Mouse (Mus musculus) liver, adult 2 months (tissue): ENCODE measurements around the gene Mmp27. TPM values are rescaled to one million over a fixed set of nuclear protein-coding genes. Genes with fewer than 3 reads are reported as not detected.

Source experiments
- DNase-seq: peaks from one replicate; pipeline ENCODE4 v3.0.0-alpha.2; 2011; ENCODE audit warnings: low read depth, low spot score; ENCODE audit errors: extremely low read depth
- H3K27ac ChIP-seq: fragments of 200-500 bp; replicated peaks from 2 replicates; pipeline ENCODE4 v1.5.1; 2012; ENCODE audit warnings: low read depth, mild to moderate bottlenecking, control low read depth, inconsistent platforms, low read length; ENCODE audit not compliant: insufficient read depth
- H3K27me3 ChIP-seq: fragments of 200-500 bp; 2 replicates; pipeline ENCODE4 v1.6.1; 2012; ENCODE audit warnings: mild to moderate bottlenecking, moderate library complexity, low read length, inconsistent platforms; ENCODE audit not compliant: control insufficient read depth, insufficient read depth
- H3K36me3 ChIP-seq: fragments of 200-500 bp; 2 replicates; pipeline ENCODE4 v1.6.1; 2012; ENCODE audit warnings: low read length, inconsistent platforms; ENCODE audit not compliant: control insufficient read depth, insufficient read depth
- H3K4me1 ChIP-seq: fragments of 200-500 bp; 2 replicates; pipeline ENCODE4 v1.6.1; 2011; ENCODE audit warnings: low read length; ENCODE audit not compliant: control insufficient read depth, insufficient read depth
- H3K4me3 ChIP-seq: fragments of 200-500 bp; 2 replicates; pipeline ENCODE4 v1.5.1; 2011; ENCODE audit warnings: low read depth, mild to moderate bottlenecking, control low read depth, low read length, moderate library complexity; ENCODE audit not compliant: insufficient read depth
- H3K79me2 ChIP-seq: fragments of 200-500 bp; 2 replicates; pipeline ENCODE4 v1.6.1; 2012; ENCODE audit warnings: inconsistent platforms, mild to moderate bottlenecking, low read length, moderate library complexity; ENCODE audit not compliant: control insufficient read depth, insufficient read depth
- H3K9ac ChIP-seq: fragments of 200-500 bp; 2 replicates; pipeline ENCODE4 v1.6.1; 2012; ENCODE audit warnings: low read depth, mild to moderate bottlenecking, control low read depth, inconsistent platforms, low read length
- CTCF ChIP-seq: fragments of 200-500 bp; IDR thresholded peaks from 2 replicates; pipeline ENCODE4 v1.5.1; 2011; ENCODE audit warnings: low read depth, low read length, control low read depth
- POLR2A ChIP-seq: fragments of 200-500 bp; IDR thresholded peaks from 2 replicates; pipeline ENCODE4 v1.6.1; 2011; ENCODE audit warnings: low read length, control low read depth; ENCODE audit not compliant: insufficient read depth; ENCODE audit errors: extremely low read depth
- WGBS: fragments of 180-500 bp; shearing (Covaris S2); methylation state at CpG from one replicate; pipeline ENCODE4 v1.1.7; 2018; 5-methylcytosine and 5-hydroxymethylcytosine counted together
- polyA plus RNA-seq: library from polyadenylated mRNA; depleted of rRNA; stranded (reverse); fragments of >200 nt; gene quantifications from 2 replicates; pipeline ENCODE4 v1.2.3, GENCODE M21; 2012
- total RNA-seq: library from RNA; depleted of rRNA; stranded (reverse); fragments of >200 nt; gene quantifications from 2 replicates; pipeline ENCODE4 v1.2.3, GENCODE M21; 2014

Mmp27 gene
- total and polyA plus RNA-seq, 2 experiments, result 0.07 to 1.1 TPM

GRCm38 (mm10) chr9:7567923-7568322, 3.3 kb upstream of the Mmp27 start:
- Histone ChIP-seq H3K9ac (no peak overlapping the region), H3K79me2 (no peaks in the 10 kb centered on the region), H3K4me1 (no peaks in the 10 kb centered on the region), H3K4me3 (no peak overlapping the region), H3K27ac (no peak overlapping the region), H3K36me3 (no peaks in the 10 kb centered on the region), H3K27me3 (no peaks in the 10 kb centered on the region)
- 66% methylated on average over 2 of the region's 2 CpGs for WGBS
- DNase-seq, result no peak
- TF ChIP-seq POLR2A (no peak), CTCF (no peak)

- no peak overlapping the region for H3K9ac ChIP-seq
- no peak overlapping the region for H3K4me3 ChIP-seq
- TF ChIP-seq POLR2A (no peak), CTCF (no peak)
- H3K36me3 ChIP-seq, result no peaks in the 10 kb centered on the region
- H3K27me3 ChIP-seq, result no peaks in the 10 kb centered on the region
- WGBS, result 84% methylated on average over 1 of the region's 1 CpGs
- H3K79me2 ChIP-seq, result no peaks in the 10 kb centered on the region
- no peaks in the 10 kb centered on the region for H3K4me1 ChIP-seq
- DNase-seq, result no peak
- no peak overlapping the region for H3K27ac ChIP-seq
These were observed 711 bp upstream of the Mmp27 start for GRCm38 (mm10) chr9:7570485-7570884.

GRCm38 (mm10) chr9:7572188-7572587, 992 bp downstream of the Mmp27 start:
- H3K79me2 ChIP-seq, result no peaks in the 10 kb centered on the region
- H3K4me1 ChIP-seq, result no peaks in the 10 kb centered on the region
- DNase-seq, result no peak
- H3K27me3 ChIP-seq, result no peaks in the 10 kb centered on the region
- H3K27ac ChIP-seq, result no peak overlapping the region
- H3K36me3 ChIP-seq, result no peaks in the 10 kb centered on the region
- TF ChIP-seq CTCF (no peak), POLR2A (no peak)
- no peak overlapping the region for H3K4me3 ChIP-seq
- H3K9ac ChIP-seq, result no peak overlapping the region
- WGBS, result 90% methylated on average over 7 of the region's 7 CpGs

DNA sequence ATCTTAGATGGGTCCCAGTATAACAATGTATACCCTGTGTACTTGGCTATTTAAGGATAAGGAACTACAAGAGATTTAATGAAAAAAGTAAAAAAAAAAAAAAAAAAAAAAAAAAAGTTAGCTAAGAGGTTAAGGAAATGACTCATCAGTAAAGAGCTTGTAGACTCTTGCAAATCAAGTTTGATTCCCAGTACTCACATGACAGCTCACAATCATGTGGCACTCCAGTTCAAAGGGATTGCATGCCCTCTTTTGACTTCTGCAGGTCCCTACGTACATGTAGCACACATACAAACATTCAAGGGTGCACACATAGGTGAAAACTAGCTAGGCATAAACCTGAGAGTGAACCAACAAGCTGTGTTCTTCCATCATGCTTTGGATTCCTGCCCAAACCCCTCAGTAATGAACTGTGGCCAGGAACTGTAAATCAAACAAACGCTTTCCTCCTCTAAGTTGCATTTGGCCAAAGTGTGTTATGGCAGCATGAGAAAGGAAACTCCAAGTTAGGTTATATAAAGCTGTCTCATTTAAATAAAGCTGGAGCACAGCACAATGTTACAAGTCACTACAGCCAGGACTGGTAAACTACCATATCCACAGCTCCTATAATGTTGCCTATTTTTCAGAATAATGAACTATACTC, 1.6 kb downstream of the Mmp27 start:
- no peak overlapping the region for H3K4me3 ChIP-seq
- no peak overlapping the region for H3K9ac ChIP-seq
- H3K4me1 ChIP-seq, result no peaks in the 10 kb centered on the region
- H3K36me3 ChIP-seq, result no peaks in the 10 kb centered on the region
- DNase-seq, result peak; percentile 40
- TF ChIP-seq CTCF (no peak), POLR2A (no peak)
- no peaks in the 10 kb centered on the region for H3K79me2 ChIP-seq
- H3K27me3 ChIP-seq, result no peaks in the 10 kb centered on the region
- 61% methylated on average over 2 of the region's 2 CpGs for WGBS
- no peak overlapping the region for H3K27ac ChIP-seq

DNA sequence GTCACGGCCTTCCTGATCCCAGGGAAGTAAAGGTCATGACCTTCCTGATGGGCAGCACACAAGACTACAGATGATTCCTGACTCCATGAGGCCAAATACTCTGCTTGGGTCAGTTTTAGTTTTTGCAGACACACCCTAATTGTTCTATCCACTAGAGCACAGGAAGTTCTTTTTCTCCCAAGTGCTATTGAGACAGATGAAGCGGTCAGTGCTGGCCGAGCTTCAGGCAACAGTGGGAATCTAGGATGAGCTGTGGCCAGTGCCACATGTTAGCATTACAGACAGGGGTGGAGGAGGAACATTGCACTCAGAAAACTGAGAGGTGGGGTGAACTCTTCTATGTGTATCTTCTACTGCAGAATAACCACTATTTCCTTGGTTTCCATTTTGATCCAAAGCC, 4.3 kb downstream of the Mmp27 start:
- WGBS, result 79% methylated on average over 3 of the region's 3 CpGs
- Histone ChIP-seq H3K36me3 (no peaks in the 10 kb centered on the region), H3K27me3 (no peaks in the 10 kb centered on the region), H3K27ac (no peak overlapping the region), H3K79me2 (no peaks in the 10 kb centered on the region), H3K4me1 (no peaks in the 10 kb centered on the region), H3K4me3 (no peak overlapping the region), H3K9ac (no peak overlapping the region)
- no peak for DNase-seq
- no peak for TF ChIP-seq CTCF

DNA sequence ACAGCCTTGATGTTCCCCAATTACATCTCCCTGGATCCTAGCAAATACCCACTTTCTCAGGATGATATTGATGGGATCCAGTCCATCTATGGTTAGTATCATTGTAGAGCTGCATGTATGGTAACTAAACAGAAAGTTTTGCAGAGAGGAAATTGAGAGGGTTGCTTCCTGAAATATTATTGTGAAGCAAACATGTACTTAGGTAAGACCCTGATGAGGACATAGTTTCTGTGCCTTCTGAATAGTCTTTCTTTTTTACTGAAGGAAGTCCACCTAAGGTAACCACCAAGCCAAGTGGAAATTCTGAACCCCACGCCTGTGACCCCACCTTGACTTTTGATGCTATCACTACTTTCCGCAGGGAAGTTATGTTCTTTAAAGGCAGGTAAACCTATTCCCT, 6.2 kb downstream of the Mmp27 start:
- 77% methylated on average over 2 of the region's 2 CpGs for WGBS
- Histone ChIP-seq H3K79me2 (no peaks in the 10 kb centered on the region), H3K4me3 (no peak overlapping the region), H3K4me1 (no peaks in the 10 kb centered on the region), H3K36me3 (no peaks in the 10 kb centered on the region), H3K27ac (no peak overlapping the region), H3K27me3 (no peaks in the 10 kb centered on the region), H3K9ac (no peak overlapping the region)
- no peak for DNase-seq
- TF ChIP-seq CTCF (no peak), POLR2A (no peak)
